In genomic region chr7:109722618-109723017, GRCm38 (mm10) we compare ENCODE assay signal across 12 mouse cellular contexts. TPM values are rescaled to one million over a fixed set of nuclear protein-coding genes. Genes with fewer than 3 reads are reported as not detected.
DNase-seq lines count a peak whose midpoint lies in the region; ATAC-seq and TF ChIP-seq lines count a peak whose summit lies in the region.
"Had no signal": no experiment of that assay in that cellular context is flagged by ENCODE, and none has a peak within 500 bp of the region (broad histone marks: within the 10 kb centered on the region; RNA-seq: fewer than 3 reads in every experiment).

No protein-coding gene starts in this region.

- no peak for DNase-seq in layer of hippocampus, adult 2 months (ENCODE audit: low spot score in 2 of 2)
- no peak for DNase-seq in layer of hippocampus, adult 9-11 months
- DNase-seq in thymus, postnatal 4 days, result peak; percentile 49
- DNase-seq in thymus, postnatal 10 days (ENCODE audit: low spot score in 2 of 2), result no peak
- DNase-seq in brain, embryonic 14.5 days (ENCODE audit: low read depth), result no peak
- no peak for DNase-seq in midbrain, embryonic 14.5 days
- DNase-seq: cerebellum, postnatal 36 days had no signal

- 99% methylated on average over 2 of the region's 2 CpGs for WGBS in intestine, embryonic 16.5 days
- 97% methylated on average over 2 of the region's 2 CpGs for WGBS in midbrain, embryonic 14.5 days

- ATAC-seq in intestine, embryonic 16.5 days, result no peak
- ATAC-seq in midbrain, embryonic 14.5 days (ENCODE audit: low FRiP score, low TSS enrichment), result no peak
- ATAC-seq: midbrain, embryonic 16.5 days had no signal

- H3K27ac ChIP-seq in layer of hippocampus, adult 2 months, result no peak overlapping the region
- no peak overlapping the region for H3K27ac ChIP-seq in intestine, embryonic 16.5 days (ENCODE audit: low read length)
- no peak overlapping the region for H3K27ac ChIP-seq in midbrain, embryonic 14.5 days (replicated peaks; ENCODE audit: low read depth, low read length)
- H3K27ac ChIP-seq: hindbrain, embryonic 10.5 days had no signal

- TF ChIP-seq CTCF in layer of hippocampus, adult 2 months (conservative IDR thresholded peaks at IDR 0.05), result peak; percentile 56
- TF ChIP-seq CTCF in brain, embryonic 14.5 days (IDR thresholded peaks at IDR 0.05; ENCODE audit: borderline replicate concordance, extremely low read depth, insufficient read depth, insufficient read length), result peak; percentile 31; the same call in 1 of the 2 replicates

- H3K27me3 ChIP-seq in intestine, embryonic 16.5 days (replicated peaks; ENCODE audit: control insufficient read depth, insufficient read depth, low read length), result no peaks in the 10 kb centered on the region
- no peaks in the 10 kb centered on the region for H3K27me3 ChIP-seq in midbrain, embryonic 14.5 days (ENCODE audit: control insufficient read depth, insufficient read depth, low read length)

- H3K36me3 ChIP-seq in intestine, embryonic 16.5 days (ENCODE audit: control insufficient read depth, insufficient read depth, low read length), result no peaks in the 10 kb centered on the region
- H3K36me3 ChIP-seq in midbrain, embryonic 14.5 days (ENCODE audit: control insufficient read depth, insufficient read depth, low read length), result no peaks in the 10 kb centered on the region
- H3K36me3 ChIP-seq: hindbrain, embryonic 10.5 days had no signal

- H3K9ac ChIP-seq in intestine, embryonic 16.5 days (ENCODE audit: low read depth, low read length), result no peak overlapping the region
- no peak overlapping the region for H3K9ac ChIP-seq in midbrain, embryonic 14.5 days (replicated peaks; ENCODE audit: low read length)

- H3K4me2 ChIP-seq in intestine, embryonic 16.5 days (ENCODE audit: low read depth, low read length), result no peak overlapping the region
- no peak overlapping the region for H3K4me2 ChIP-seq in midbrain, embryonic 14.5 days (ENCODE audit: low read length)

- H3K4me1 ChIP-seq in intestine, embryonic 16.5 days (ENCODE audit: control insufficient read depth, insufficient read depth, low read length), result no peaks in the 10 kb centered on the region
- no peaks in the 10 kb centered on the region for H3K4me1 ChIP-seq in midbrain, embryonic 14.5 days (ENCODE audit: control insufficient read depth, insufficient read depth, low read length)
- H3K4me1 ChIP-seq: hindbrain, embryonic 10.5 days had no signal

- TF ChIP-seq POLR2A in brain, embryonic 14.5 days (IDR thresholded peaks at IDR 0.05; ENCODE audit: borderline replicate concordance, extremely low read depth, insufficient read depth, insufficient read length, poor library complexity, severe bottlenecking), result no peak

- H3K4me3 ChIP-seq in layer of hippocampus, adult 2 months, result no peak overlapping the region
- H3K4me3 ChIP-seq in intestine, embryonic 16.5 days (ENCODE audit: low read length), result no peak overlapping the region
- no peak overlapping the region for H3K4me3 ChIP-seq in midbrain, embryonic 14.5 days (replicated peaks; ENCODE audit: low read depth, low read length)
- H3K4me3 ChIP-seq: hindbrain, embryonic 10.5 days had no signal

- H3K9me3 ChIP-seq in intestine, embryonic 16.5 days (ENCODE audit: control insufficient read depth, low read length), result no peaks in the 10 kb centered on the region; the same call in 1 of the 2 replicates
- H3K9me3 ChIP-seq in midbrain, embryonic 14.5 days (ENCODE audit: control insufficient read depth, low read length), result no peaks in the 10 kb centered on the region

RNA-seq across cellular contexts. Expression of gene BC051019, which starts 1.0 kb away (rescaled TPM):
- total RNA-seq in layer of hippocampus, adult 2 months (2021), result under 1 TPM in 1 of 2 experiments, not detected in 1; 0.23 TPM
- polyA plus RNA-seq in brain, embryonic 14.5 days (2012; rRNA removed), result 0.26 and 0.32 TPM in 2 replicates
- 0.13 TPM in 1 of 2 replicates, not detected in the other for polyA plus RNA-seq in intestine, embryonic 16.5 days (2015; fragmentation: Nextera tagmentation; extraction: Ambion mirVana)
- polyA plus RNA-seq in midbrain, embryonic 14.5 days (2014; fragmentation: Nextera tagmentation; extraction: Ambion mirVana), result not detected in 2 replicates
- total RNA-seq: left cerebral cortex, adult 18-20 months had no signal

RNA-seq across cellular contexts. Expression of gene Ascl3, which starts 8.9 kb away (rescaled TPM):
- total RNA-seq in layer of hippocampus, adult 2 months (2021), result not detected
- polyA plus RNA-seq in brain, embryonic 14.5 days (2012; rRNA removed), result 0.11 and 0.14 TPM in 2 replicates
- 0.33 and 0.61 TPM in 2 replicates for polyA plus RNA-seq in intestine, embryonic 16.5 days (2015; fragmentation: Nextera tagmentation; extraction: Ambion mirVana)
- not detected in 2 replicates for polyA plus RNA-seq in midbrain, embryonic 14.5 days (2014; fragmentation: Nextera tagmentation; extraction: Ambion mirVana)
- total RNA-seq: left cerebral cortex, adult 18-20 months had no signal
- polyA plus RNA-seq: liver, embryonic 16.5 days had no signal

RNA-seq across cellular contexts. Expression of gene Akip1, which starts 19.1 kb away (rescaled TPM):
- total RNA-seq in layer of hippocampus, adult 2 months (2021), result 1 to 10 TPM; 4.1 to 6.3 TPM
- 11.1 and 12.0 TPM in 2 replicates for polyA plus RNA-seq in brain, embryonic 14.5 days (2012; rRNA removed)
- polyA plus RNA-seq in intestine, embryonic 16.5 days (2015; fragmentation: Nextera tagmentation; extraction: Ambion mirVana), result 37.6 and 40.9 TPM in 2 replicates
- 10.0 and 10.3 TPM in 2 replicates for polyA plus RNA-seq in midbrain, embryonic 14.5 days (2014; fragmentation: Nextera tagmentation; extraction: Ambion mirVana)

RNA-seq across cellular contexts. Expression of gene St5, which starts 19.2 kb away (rescaled TPM):
- 10 to 100 TPM; 49.0 to 53.9 TPM for total RNA-seq in layer of hippocampus, adult 2 months (2021)
- polyA plus RNA-seq in brain, embryonic 14.5 days (2012; rRNA removed), result 17.6 and 26.6 TPM in 2 replicates
- polyA plus RNA-seq in intestine, embryonic 16.5 days (2015; fragmentation: Nextera tagmentation; extraction: Ambion mirVana), result 66.9 and 71.9 TPM in 2 replicates
- polyA plus RNA-seq in midbrain, embryonic 14.5 days (2014; fragmentation: Nextera tagmentation; extraction: Ambion mirVana), result 15.6 and 16.4 TPM in 2 replicates

RNA-seq across cellular contexts. Expression of gene Tmem9b, which starts 30.1 kb away (rescaled TPM):
- total RNA-seq in layer of hippocampus, adult 2 months (2021), result 100 to 1,000 TPM; 101 to 102 TPM
- 64.2 and 69.0 TPM in 2 replicates for polyA plus RNA-seq in brain, embryonic 14.5 days (2012; rRNA removed)
- polyA plus RNA-seq in intestine, embryonic 16.5 days (2015; fragmentation: Nextera tagmentation; extraction: Ambion mirVana), result 80.7 and 86.1 TPM in 2 replicates
- 132 and 148 TPM in 2 replicates for polyA plus RNA-seq in midbrain, embryonic 14.5 days (2014; fragmentation: Nextera tagmentation; extraction: Ambion mirVana)
